Mouse (Mus musculus): ENCODE results near the gene Dcp1a.
A peak's percentile ranks its signal among the peaks of the same experiment; 100 is the strongest.

Dcp1a gene

GRCm38 (mm10) chr14:30479361-30479948, at the start of gene Dcp1a:
Gene Dcp1a, plus strand, starts transcription at chr14:30479535.
- peak; percentile 95 to 96 for DNase-seq (ENCODE audit: low spot score in 2 of 2)

- peak; percentile 4 to 6 for DNase-seq (ENCODE audit: low spot score in 2 of 2)
Observed at GRCm38 (mm10) chr14:30429606-30430005, 49.7 kb upstream of the Dcp1a start.

GRCm38 (mm10) chr14:30430026-30430425, 49.3 kb upstream of the Dcp1a start:
- DNase-seq (ENCODE audit: low spot score in 2 of 2), result no peak

- no peak for DNase-seq (ENCODE audit: low spot score in 2 of 2)
Observed at GRCm38 (mm10) chr14:30430446-30430845, 48.9 kb upstream of the Dcp1a start.

- peak in 1 of 2 experiments; percentile 14 for DNase-seq (ENCODE audit: low spot score in 2 of 2)
Observed at GRCm38 (mm10) chr14:30435316-30435715, 44.0 kb upstream of the Dcp1a start.

GRCm38 (mm10) chr14:30439915-30440314, 39.4 kb upstream of the Dcp1a start:
- no peak for DNase-seq (ENCODE audit: low spot score in 2 of 2)

GRCm38 (mm10) chr14:30455801-30456595, 23.3 kb upstream of the Dcp1a start:
- no peak for DNase-seq (ENCODE audit: low spot score in 2 of 2)

- DNase-seq (ENCODE audit: low spot score in 2 of 2), result no peak
Observed at GRCm38 (mm10) chr14:30457436-30457835, 21.9 kb upstream of the Dcp1a start.

GRCm38 (mm10) chr14:30457897-30458296, 21.4 kb upstream of the Dcp1a start:
- DNase-seq (ENCODE audit: low spot score in 2 of 2), result peak; percentile 21 to 39

GRCm38 (mm10) chr14:30458820-30459219, 20.5 kb upstream of the Dcp1a start:
- peak; percentile 37 to 46 for DNase-seq (ENCODE audit: low spot score in 2 of 2)

- peak; percentile 47 to 77 for DNase-seq (ENCODE audit: low spot score in 2 of 2)
Observed at GRCm38 (mm10) chr14:30459891-30460523, 19.3 kb upstream of the Dcp1a start.

GRCm38 (mm10) chr14:30463312-30463711, 16.0 kb upstream of the Dcp1a start:
- no peak for DNase-seq (ENCODE audit: low spot score in 2 of 2)

GRCm38 (mm10) chr14:30473605-30474004, 5.7 kb upstream of the Dcp1a start:
- DNase-seq (ENCODE audit: low spot score in 2 of 2), result no peak

- no peak for DNase-seq (ENCODE audit: low spot score in 2 of 2)
Observed at GRCm38 (mm10) chr14:30474416-30474815, 4.9 kb upstream of the Dcp1a start.

- DNase-seq (ENCODE audit: low spot score in 2 of 2), result no peak
Observed at GRCm38 (mm10) chr14:30491342-30491741, 12.0 kb downstream of the Dcp1a start, which contains the start of gene Cacna1d. Gene Cacna1d, minus strand, starts transcription at chr14:30491455.

GRCm38 (mm10) chr14:30493276-30493675, 13.9 kb downstream of the Dcp1a start:
- DNase-seq (ENCODE audit: low spot score in 2 of 2), result no peak

- no peak for DNase-seq (ENCODE audit: low spot score in 2 of 2)
Observed at GRCm38 (mm10) chr14:30494998-30495397, 15.7 kb downstream of the Dcp1a start.

- no peak for DNase-seq (ENCODE audit: low spot score in 2 of 2)
Observed at GRCm38 (mm10) chr14:30498202-30498601, 18.9 kb downstream of the Dcp1a start.

GRCm38 (mm10) chr14:30504990-30505389, 25.7 kb downstream of the Dcp1a start:
- DNase-seq (ENCODE audit: low spot score in 2 of 2), result no peak

GRCm38 (mm10) chr14:30510214-30510763, 31.0 kb downstream of the Dcp1a start:
- DNase-seq (ENCODE audit: low spot score in 2 of 2), result no peak

GRCm38 (mm10) chr14:30512896-30513295, 33.6 kb downstream of the Dcp1a start:
- DNase-seq (ENCODE audit: low spot score in 2 of 2), result no peak

Data from heart, adult 9 months (tissue).